Mouse (Mus musculus): ENCODE measurements around the gene Mocs3. TPM values are rescaled to one million over a fixed set of nuclear protein-coding genes. Genes with fewer than 3 reads are reported as not detected.
A peak's percentile ranks its signal among the peaks of the same experiment; 100 is the strongest.

Gene Mocs3
- polyA plus RNA-seq, 1 experiment: 5.9 TPM

DNA sequence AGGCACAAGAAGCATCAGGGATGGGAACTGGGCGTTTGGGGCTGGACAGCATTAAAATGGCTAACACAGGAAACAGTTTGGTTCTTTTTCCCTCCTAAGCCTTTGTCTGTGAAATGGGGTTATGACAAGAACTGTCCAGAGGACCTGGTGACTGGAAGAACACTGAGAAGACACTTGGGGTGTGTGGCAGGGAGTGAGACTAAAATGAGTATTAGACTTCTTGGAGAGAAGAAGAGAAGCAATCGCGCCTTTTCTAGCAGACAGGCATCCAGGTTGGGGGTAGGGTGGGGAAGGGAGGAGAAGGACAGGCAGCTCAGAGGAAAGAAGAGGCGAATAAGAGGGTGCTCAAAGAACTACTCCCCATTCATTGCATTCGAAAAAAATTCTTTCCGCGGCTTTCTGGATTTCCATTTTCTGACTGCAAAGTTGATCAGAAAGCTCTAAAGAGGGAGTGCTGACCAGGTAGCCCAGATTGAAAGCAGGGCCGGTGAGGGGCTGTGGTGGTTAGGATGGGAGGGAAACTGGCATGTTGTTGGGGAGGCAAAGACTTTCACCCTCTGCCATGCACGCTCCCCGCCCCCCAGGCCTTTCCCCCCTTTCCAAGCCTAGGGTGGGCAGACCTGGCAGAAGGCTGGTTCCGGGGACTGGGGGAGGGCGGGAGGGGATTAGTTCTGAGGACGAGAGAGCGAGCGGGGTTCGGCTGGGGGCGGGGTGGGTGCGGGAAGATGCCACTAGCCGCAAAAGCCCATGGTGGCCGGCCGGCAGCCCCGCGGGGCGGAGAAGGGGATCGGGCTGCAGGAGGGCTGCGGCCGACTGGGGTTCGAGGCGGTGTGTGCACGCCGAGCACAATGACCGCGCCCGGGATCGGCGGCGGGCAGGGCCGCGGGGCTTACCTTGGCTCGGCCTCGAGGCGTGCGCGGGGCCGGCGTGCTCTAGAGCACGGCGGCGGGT is 24.5 kb upstream of the Mocs3 start:
- Histone ChIP-seq H3K4me3 (ENCODE audit: insufficient read depth, low read length) (peak overlapping the region; percentile 98), H3K27ac (ENCODE audit: insufficient read depth, low read length) (peak overlapping the region; percentile 80), H3K4me1 (ENCODE audit: control insufficient read depth, insufficient read depth, low read length) (peaks cover 2% of the 10 kb centered on the region)
- peak; percentile 24; the same call in 1 of the 2 replicates for TF ChIP-seq POLR2A (IDR thresholded peaks at IDR 0.05; ENCODE audit: low read depth, low read length)
- no peak for TF ChIP-seq CTCF (IDR thresholded peaks at IDR 0.05; ENCODE audit: borderline replicate concordance, insufficient read depth, low read length)

DNA sequence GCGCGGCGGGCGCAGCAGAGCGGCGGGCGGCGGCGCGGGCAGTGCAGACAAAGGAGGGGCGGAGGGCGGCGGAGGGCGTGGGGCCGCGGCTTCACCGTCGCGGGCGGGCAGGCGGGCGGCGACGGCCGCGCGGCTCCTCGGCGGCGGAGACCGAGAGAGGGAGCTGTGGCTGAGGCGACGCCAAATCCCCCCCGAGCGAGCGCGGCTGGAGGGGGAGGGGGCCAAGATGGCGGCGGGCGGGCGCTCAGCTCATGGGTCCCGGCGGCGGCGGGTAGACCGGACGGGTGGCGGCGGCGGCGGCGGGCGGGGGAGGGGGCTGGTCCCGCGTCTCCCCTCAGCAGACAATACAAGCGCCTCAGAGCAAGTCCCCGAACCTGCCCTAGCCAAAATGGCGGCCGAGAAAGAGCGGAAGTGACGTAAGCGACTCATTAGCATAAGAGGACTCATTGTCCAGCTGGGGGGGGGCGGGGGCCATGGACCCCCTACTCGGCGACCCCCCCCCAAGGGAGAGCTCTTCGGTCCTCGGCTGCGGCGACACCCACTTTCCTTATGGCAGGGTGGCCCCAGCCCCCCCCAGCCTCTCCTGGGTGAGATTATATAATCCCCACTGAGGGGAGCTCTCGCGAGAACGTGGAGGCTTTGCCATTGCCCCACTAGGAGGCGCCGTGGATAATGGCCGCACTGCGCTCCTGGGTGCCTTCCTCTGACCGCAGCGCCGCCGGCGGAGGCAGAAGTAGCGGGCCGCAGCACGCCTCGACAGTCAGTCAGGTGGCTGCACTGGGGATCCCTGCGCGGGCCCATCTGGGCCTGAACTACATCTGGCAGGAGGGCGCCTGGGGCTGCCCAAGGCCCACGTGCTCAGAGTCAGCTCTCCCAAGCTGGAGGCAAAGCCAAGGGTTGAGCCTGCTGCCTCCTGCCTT is 23.4 kb upstream of the Mocs3 start, which contains the start of gene Adnp:
TSS of gene Adnp (minus strand) at position 388 of the 920 bp plus-strand sequence.
- Histone ChIP-seq H3K4me1 (ENCODE audit: control insufficient read depth, insufficient read depth, low read length) (no peaks in the 10 kb centered on the region; the same call in 1 of the 2 replicates), H3K4me3 (ENCODE audit: insufficient read depth, low read length) (peak within 1 kb of the TSS; percentile 98), H3K27ac (ENCODE audit: insufficient read depth, low read length) (peak within 1 kb of the TSS; percentile 80)
- peak; percentile 73 for TF ChIP-seq CTCF (IDR thresholded peaks at IDR 0.05; ENCODE audit: borderline replicate concordance, insufficient read depth, low read length)
- TF ChIP-seq POLR2A (IDR thresholded peaks at IDR 0.05; ENCODE audit: low read depth, low read length): peak; percentile 73

DNA sequence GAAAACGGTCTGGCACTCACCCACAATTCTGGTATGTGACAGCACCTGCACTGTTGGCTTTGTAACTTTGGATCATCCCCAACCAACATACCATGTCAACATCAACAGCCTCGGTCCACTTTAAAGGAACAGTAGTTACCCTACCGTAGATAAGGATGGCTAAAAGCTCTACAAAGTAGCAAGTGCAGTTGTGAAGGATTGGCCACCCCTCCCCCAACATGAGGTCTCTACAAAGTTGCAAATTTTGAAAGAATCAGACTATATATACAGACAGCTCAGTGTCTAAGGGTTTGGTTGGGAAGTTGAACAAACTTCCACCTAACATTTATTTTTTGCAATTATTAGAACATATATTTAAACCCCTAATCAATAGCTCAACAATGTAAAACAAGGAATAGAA is 22.5 kb upstream of the Mocs3 start:
- peak overlapping the region; percentile 41 for H3K27ac ChIP-seq (ENCODE audit: insufficient read depth, low read length)
- H3K4me1 ChIP-seq (ENCODE audit: control insufficient read depth, insufficient read depth, low read length): no peaks in the 10 kb centered on the region; the same call in 1 of the 2 replicates
- no peak overlapping the region for H3K4me3 ChIP-seq (ENCODE audit: insufficient read depth, low read length)
- no peak for TF ChIP-seq CTCF (IDR thresholded peaks at IDR 0.05; ENCODE audit: borderline replicate concordance, insufficient read depth, low read length)
- no peak for TF ChIP-seq POLR2A (IDR thresholded peaks at IDR 0.05; ENCODE audit: low read depth, low read length)

DNA sequence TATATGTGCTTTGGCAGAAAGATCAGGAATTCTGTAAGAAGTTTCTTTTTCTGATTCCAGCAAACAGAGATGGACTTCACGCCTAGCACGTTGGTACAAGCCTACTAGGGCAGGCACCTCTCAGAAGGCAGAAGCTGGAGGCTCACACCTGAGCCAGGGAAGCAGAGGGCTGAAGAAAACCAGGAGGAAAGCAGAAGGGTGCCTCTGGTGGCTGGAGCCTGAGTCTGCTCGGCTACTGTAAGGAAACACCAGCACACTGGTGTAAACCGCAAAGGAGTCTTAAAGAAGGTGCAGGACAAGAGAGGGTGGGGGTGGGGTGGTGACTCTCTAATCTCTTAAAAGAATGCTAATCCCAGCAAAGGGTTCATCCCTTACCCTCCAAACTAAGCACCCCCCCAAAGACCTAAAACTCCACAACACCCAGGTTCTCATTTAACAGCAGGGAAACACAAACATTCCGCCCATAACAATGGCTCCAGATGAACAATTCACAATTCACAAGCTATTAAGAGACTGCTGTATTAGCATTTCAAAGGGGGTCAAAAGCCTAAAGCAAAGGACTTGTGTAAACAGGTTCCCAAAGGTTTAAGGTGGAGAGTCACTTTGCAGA is 16.5 kb upstream of the Mocs3 start:
- Histone ChIP-seq H3K4me1 (ENCODE audit: control insufficient read depth, insufficient read depth, low read length) (no peaks in the 10 kb centered on the region), H3K27ac (ENCODE audit: insufficient read depth, low read length) (no peak overlapping the region), H3K4me3 (ENCODE audit: insufficient read depth, low read length) (no peak overlapping the region)
- TF ChIP-seq CTCF (IDR thresholded peaks at IDR 0.05; ENCODE audit: borderline replicate concordance, insufficient read depth, low read length) (no peak), POLR2A (IDR thresholded peaks at IDR 0.05; ENCODE audit: low read depth, low read length) (no peak)

DNA sequence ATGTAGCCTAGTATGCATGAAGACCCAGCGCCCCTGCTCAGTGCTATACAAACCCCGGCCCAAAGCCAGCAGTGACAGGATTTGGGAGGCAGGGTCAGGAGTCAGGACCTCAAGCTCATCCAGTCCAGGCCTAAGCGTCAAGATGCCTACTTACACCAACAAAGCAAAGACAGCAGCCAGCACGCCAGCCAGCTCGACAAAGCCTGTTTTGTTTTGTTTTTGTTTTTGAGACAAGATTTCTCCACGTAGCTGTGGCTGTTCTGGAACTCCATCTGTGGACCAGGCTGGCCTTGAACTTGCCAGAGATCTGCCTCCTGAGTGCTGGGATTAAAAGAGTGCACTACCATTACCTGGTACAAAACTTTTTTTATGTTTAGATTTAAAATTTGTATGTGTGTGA is 7.1 kb upstream of the Mocs3 start:
- H3K4me1 ChIP-seq (ENCODE audit: control insufficient read depth, insufficient read depth, low read length): peaks cover 6% of the 10 kb centered on the region; the same call in 1 of the 2 replicates
- TF ChIP-seq CTCF (IDR thresholded peaks at IDR 0.05; ENCODE audit: borderline replicate concordance, insufficient read depth, low read length): no peak
- TF ChIP-seq POLR2A (IDR thresholded peaks at IDR 0.05; ENCODE audit: low read depth, low read length): no peak
- H3K27ac ChIP-seq (ENCODE audit: insufficient read depth, low read length): no peak overlapping the region
- no peak overlapping the region for H3K4me3 ChIP-seq (ENCODE audit: insufficient read depth, low read length)

DNA sequence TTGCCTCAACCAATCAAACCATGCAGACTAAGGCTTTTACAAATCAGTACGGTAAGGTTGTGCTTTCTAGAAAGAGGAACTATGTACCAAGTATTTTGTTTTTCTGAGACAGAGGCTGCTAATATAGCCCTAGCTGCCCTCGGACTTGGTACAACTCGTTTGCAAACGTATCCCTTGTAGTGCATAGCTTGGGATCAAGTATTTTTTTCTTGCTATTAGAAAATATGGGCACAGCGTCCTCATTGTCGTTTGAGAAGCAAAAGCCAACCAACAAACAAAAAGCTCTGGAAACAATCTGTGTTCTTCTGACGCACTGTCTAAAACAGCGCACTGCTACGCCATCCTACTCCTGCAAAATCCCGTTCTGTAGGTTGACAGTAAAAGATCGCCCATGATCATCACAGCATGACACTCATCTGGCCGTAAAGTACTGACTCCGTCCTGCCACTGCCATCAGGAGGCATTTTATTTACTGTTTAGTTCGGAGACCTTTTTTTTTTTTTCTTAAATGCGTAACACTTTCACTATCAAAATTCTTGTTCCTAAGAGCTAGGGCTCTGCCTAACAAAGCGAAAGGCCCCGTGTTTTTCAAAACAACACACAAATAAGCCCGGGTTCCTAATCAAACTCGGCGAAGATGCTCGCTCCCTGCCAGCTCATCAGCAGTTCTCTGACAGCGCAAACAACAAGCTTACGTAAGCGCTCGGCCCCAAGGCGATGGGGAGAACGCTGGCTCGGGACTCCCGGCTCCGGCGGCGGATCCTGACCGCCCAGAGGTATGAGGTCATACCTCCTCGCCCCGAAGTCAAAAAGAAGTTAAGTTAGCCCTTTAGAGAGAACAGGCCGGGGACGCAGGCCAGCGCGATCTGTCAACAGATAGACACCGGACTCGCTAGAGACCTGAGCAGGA is 1.1 kb upstream of the Mocs3 start:
- TF ChIP-seq POLR2A (IDR thresholded peaks at IDR 0.05; ENCODE audit: low read depth, low read length) (no peak), CTCF (IDR thresholded peaks at IDR 0.05; ENCODE audit: borderline replicate concordance, insufficient read depth, low read length) (no peak)
- Histone ChIP-seq H3K4me3 (ENCODE audit: insufficient read depth, low read length) (peak overlapping the region; percentile 78), H3K4me1 (ENCODE audit: control insufficient read depth, insufficient read depth, low read length) (peaks cover 6% of the 10 kb centered on the region; the same call in 1 of the 2 replicates), H3K27ac (ENCODE audit: insufficient read depth, low read length) (no peak overlapping the region)

DNA sequence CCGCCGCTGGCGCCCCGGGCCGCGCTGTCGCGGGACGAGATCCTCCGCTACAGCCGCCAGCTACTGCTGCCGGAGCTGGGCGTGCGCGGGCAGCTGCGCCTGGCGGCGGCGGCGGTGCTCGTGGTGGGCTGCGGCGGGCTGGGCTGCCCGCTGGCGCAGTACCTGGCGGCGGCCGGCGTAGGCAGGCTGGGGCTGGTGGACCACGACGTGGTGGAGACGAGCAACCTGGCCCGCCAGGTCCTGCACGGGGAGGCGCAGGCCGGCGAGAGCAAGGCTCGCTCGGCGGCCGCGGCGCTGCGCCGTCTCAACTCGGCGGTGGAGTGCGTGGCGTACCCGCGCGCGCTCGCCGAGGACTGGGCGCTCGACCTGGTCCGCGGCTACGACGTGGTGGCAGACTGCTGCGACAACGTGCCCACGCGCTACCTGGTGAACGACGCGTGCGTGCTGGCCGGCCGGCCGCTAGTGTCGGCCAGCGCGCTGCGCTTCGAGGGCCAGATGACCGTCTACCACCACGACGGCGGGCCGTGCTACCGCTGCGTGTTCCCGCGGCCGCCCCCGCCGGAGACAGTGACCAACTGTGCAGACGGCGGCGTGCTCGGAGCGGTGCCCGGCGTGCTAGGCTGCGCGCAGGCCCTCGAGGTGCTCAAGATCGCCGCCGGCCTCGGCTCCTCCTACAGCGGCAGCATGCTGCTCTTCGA is 500 bp downstream of the Mocs3 start:
- Histone ChIP-seq H3K27ac (ENCODE audit: insufficient read depth, low read length) (peak overlapping the region; percentile 89; the same call in 1 of the 2 replicates), H3K4me3 (ENCODE audit: insufficient read depth, low read length) (peak overlapping the region; percentile 78), H3K4me1 (ENCODE audit: control insufficient read depth, insufficient read depth, low read length) (peaks cover 6% of the 10 kb centered on the region; the same call in 1 of the 2 replicates)
- TF ChIP-seq CTCF (IDR thresholded peaks at IDR 0.05; ENCODE audit: borderline replicate concordance, insufficient read depth, low read length): no peak
- TF ChIP-seq POLR2A (IDR thresholded peaks at IDR 0.05; ENCODE audit: low read depth, low read length): no peak

DNA sequence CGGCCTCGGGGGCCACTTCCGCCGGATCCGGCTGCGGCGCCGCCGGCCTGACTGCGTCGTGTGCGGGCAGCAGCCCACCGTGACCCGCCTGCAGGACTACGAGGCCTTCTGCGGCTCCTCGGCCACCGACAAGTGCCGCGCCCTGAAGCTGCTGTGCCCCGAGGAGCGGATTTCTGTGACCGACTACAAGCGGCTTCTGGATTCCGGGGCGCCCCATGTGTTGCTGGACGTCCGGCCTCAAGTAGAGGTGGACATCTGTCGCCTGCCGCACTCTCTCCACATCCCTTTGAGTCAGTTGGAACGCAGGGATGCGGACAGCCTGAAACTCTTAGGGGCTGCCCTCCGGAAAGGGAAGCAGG is 1.0 kb downstream of the Mocs3 start:
- peaks cover 6% of the 10 kb centered on the region; the same call in 1 of the 2 replicates for H3K4me1 ChIP-seq (ENCODE audit: control insufficient read depth, insufficient read depth, low read length)
- H3K4me3 ChIP-seq (ENCODE audit: insufficient read depth, low read length): peak overlapping the region; percentile 78; the same call in 1 of the 2 replicates
- no peak overlapping the region for H3K27ac ChIP-seq (ENCODE audit: insufficient read depth, low read length)
- no peak for TF ChIP-seq CTCF (IDR thresholded peaks at IDR 0.05; ENCODE audit: borderline replicate concordance, insufficient read depth, low read length)

Data from embryonic fibroblast, embryonic 13.5 days (primary cell).